Mouse (Mus musculus) intestine, postnatal 0 days (tissue): ENCODE measurements around the gene Tex44. TPM values are rescaled to one million over a fixed set of nuclear protein-coding genes. Genes with fewer than 3 reads are reported as not detected.

Experiments used
- ATAC-seq: fragments of 200-750 bp; cut with Nextera tagmentation; 2 replicates; pipeline ENCODE4 v1.8.0; 2017; ENCODE audit warnings: mild to moderate bottlenecking, moderate TSS enrichment, moderate library complexity
- H3K27ac ChIP-seq: fragments of 300-500 bp; sonication (generic); 2 replicates; pipeline ENCODE4 v1.5.1; 2014; ENCODE audit warnings: mild to moderate bottlenecking, low read depth, low read length, moderate library complexity
- H3K27me3 ChIP-seq: fragments of 300-500 bp; sonication (generic); replicated peaks from 2 replicates; pipeline ENCODE4 v1.6.1; 2014; ENCODE audit warnings: low read length, mixed read lengths; ENCODE audit not compliant: control insufficient read depth, insufficient read depth
- H3K36me3 ChIP-seq: fragments of 300-500 bp; sonication (generic); 2 replicates; pipeline ENCODE4 v1.6.1; 2014; ENCODE audit warnings: mild to moderate bottlenecking, moderate library complexity; ENCODE audit not compliant: control insufficient read depth, insufficient read depth
- H3K4me1 ChIP-seq: fragments of 300-500 bp; sonication (generic); replicated peaks from 2 replicates; pipeline ENCODE4 v1.6.1; 2014; ENCODE audit warnings: antibody characterized with exemption, low read length, mixed read lengths; ENCODE audit not compliant: control insufficient read depth, insufficient read depth
- H3K4me2 ChIP-seq: fragments of 300-500 bp; sonication (generic); replicated peaks from 2 replicates; pipeline ENCODE4 v1.6.1; 2014; ENCODE audit warnings: low read depth, mild to moderate bottlenecking, moderate library complexity
- H3K4me3 ChIP-seq: fragments of 300-500 bp; sonication (generic); 2 replicates; pipeline ENCODE4 v1.5.1; 2014; ENCODE audit warnings: low read depth, low read length
- H3K9ac ChIP-seq: fragments of 300-500 bp; sonication (generic); 2 replicates; pipeline ENCODE4 v1.6.1; 2014; ENCODE audit warnings: mild to moderate bottlenecking, low read depth, low read length
- H3K9me3 ChIP-seq: fragments of 300-500 bp; sonication (generic); 2 replicates; pipeline ENCODE4 v1.6.1; 2016; ENCODE audit warnings: mixed run types; ENCODE audit not compliant: control insufficient read depth
- CTCF ChIP-seq: sonication (generic); IDR thresholded peaks from 2 replicates; pipeline ENCODE4 v1.5.1; 2016; ENCODE audit warnings: low read depth, mild to moderate bottlenecking, control low read depth, antibody characterized with exemption, moderate library complexity
- WGBS: fragments of 180-500 bp; shearing (Covaris S2); extraction: QIAGEN DNeasy Blood & Tissue Kit; methylation state at CpG from one replicate; pipeline ENCODE4 v1.1.7; 2014; 5-methylcytosine and 5-hydroxymethylcytosine counted together
- polyA plus RNA-seq: library from polyadenylated mRNA; unstranded; fragments of >200 nt; fragmentation: Nextera tagmentation; extraction: Ambion mirVana; gene quantifications from 2 replicates; pipeline ENCODE4 v1.2.1, GENCODE M21; 2015

Tex44 gene
- polyA plus RNA-seq, 1 experiment from 2014 or later, result not detected

DNA sequence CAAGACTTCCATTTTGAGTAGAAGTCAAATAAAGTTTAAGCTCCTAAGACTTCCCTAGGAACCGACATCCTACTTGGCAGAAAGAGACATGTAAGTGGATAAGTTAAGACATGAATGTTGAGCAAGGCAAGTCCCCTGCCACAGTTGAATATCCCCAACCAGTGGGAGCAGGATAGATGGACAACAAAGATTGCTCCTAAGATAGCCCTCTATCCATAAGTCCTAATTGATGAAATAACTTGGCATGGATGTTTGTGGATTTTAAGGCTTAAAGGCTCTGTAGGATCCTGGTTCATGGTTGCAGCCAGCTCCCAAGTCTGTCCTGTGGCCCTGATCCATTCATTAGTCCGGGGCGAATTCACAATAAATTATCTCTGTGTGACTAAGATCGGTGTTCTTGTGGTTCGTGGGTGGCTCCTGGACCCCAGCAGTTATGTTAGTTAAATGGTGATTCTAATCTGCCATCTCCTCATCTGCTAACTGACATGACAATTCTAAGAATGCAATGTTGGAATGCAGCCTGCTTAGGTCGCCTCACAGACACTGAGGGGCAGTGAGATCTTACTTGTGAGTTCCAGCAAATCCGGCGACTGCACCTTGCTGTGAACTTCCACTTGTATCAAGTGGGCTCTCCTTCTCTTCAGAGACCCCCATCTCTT lies 25.9 kb upstream of the Tex44 start:
- no peaks in the 10 kb centered on the region for H3K4me1 ChIP-seq
- TF ChIP-seq CTCF, result no peak
- no peaks in the 10 kb centered on the region for H3K27me3 ChIP-seq
- H3K9me3 ChIP-seq, result no peaks in the 10 kb centered on the region
- 57% methylated on average over 8 of the region's 8 CpGs for WGBS
- no peak for ATAC-seq
- no peak overlapping the region for H3K27ac ChIP-seq
- no peaks in the 10 kb centered on the region for H3K36me3 ChIP-seq
- no peak overlapping the region for H3K4me3 ChIP-seq
- H3K4me2 ChIP-seq, result no peak overlapping the region
- H3K9ac ChIP-seq, result no peak overlapping the region

DNA sequence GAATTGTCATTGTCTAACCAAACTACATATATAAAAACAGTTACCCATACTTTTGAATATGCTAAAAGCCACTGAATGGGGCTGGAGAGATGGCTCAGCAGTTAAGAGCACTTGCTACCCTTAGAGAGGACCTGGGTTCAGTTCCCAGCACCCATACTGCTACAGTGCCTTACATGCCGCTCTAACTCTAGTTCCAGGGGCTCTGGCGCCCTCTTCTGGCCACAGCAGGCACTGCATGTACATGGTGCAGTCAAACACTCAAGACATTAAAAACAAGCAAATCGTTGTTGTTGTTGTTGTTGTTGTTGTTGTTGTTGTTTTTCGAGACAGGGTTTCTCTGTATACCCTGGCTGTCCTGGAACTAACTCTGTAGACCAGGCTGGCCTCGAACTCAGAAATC lies 21.3 kb upstream of the Tex44 start:
- 63% methylated on average over 5 of the region's 5 CpGs for WGBS
- ATAC-seq, result no peak
- no peaks in the 10 kb centered on the region for H3K9me3 ChIP-seq

DNA sequence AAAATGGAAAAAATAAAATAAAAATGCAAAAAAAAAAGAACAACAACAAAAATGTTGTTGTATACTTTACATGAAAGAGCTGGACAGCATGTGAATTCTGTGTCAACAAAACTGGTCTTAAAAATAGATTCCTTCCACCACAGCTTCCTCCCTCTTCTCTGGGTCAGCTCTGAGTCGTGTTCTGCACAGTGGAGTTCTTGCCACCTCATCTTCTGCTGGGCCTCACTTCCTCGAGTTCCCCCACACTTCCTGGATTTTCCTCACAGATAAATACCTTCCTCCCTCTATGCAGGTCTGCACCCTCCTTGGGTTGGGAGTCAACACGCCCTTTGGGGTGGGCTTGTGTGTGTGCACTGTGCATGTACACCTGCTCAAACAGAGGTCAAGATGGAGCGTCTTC lies 19.8 kb upstream of the Tex44 start:
- H3K4me2 ChIP-seq, result no peak overlapping the region
- ATAC-seq, result no peak; the same call in 1 of the 2 replicates
- H3K4me3 ChIP-seq, result no peak overlapping the region
- 55% methylated on average over 4 of the region's 4 CpGs for WGBS
- no peaks in the 10 kb centered on the region for H3K9me3 ChIP-seq
- peaks cover 10% of the 10 kb centered on the region; the same call in 1 of the 2 replicates for H3K4me1 ChIP-seq
- no peak for TF ChIP-seq CTCF
- no peaks in the 10 kb centered on the region for H3K36me3 ChIP-seq
- no peaks in the 10 kb centered on the region for H3K27me3 ChIP-seq
- no peak overlapping the region for H3K9ac ChIP-seq
- no peak overlapping the region for H3K27ac ChIP-seq

More for the DNA sequence above, 21.3 kb upstream of the Tex44 start:
- peaks cover 10% of the 10 kb centered on the region; the same call in 1 of the 2 replicates for H3K4me1 ChIP-seq
- peak; percentile 74 for TF ChIP-seq CTCF
- no peak overlapping the region for H3K4me3 ChIP-seq
- no peak overlapping the region for H3K9ac ChIP-seq
- no peaks in the 10 kb centered on the region for H3K27me3 ChIP-seq
- H3K36me3 ChIP-seq, result no peaks in the 10 kb centered on the region
- H3K4me2 ChIP-seq, result no peak overlapping the region
- no peak overlapping the region for H3K27ac ChIP-seq

DNA sequence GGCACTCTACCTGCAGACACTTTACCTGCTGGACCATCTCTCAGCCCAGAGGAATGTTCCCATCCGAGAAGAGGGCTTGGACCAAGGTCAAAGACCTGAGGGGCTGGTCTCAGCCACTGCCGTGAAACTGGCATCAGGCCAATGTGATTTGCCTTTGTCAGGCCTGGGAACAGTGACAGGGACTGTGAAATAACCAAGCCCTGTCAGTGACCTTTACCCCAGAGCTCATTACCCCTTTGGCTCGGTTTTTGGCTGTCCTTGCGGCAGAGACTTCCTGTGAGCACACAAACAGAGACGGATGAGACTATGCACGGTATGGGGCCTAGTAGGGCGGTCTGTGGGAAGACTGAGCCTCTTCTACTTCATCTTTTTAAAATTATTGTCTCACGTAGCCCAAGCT lies 19.2 kb upstream of the Tex44 start:
- H3K36me3 ChIP-seq, result no peaks in the 10 kb centered on the region
- H3K9me3 ChIP-seq, result no peaks in the 10 kb centered on the region
- no peak overlapping the region for H3K4me2 ChIP-seq
- no peak overlapping the region for H3K27ac ChIP-seq
- 0 out of 2 replicates have a peak, but pooled peaks have one; percentile 25 for ATAC-seq
- no peaks in the 10 kb centered on the region for H3K27me3 ChIP-seq
- H3K4me3 ChIP-seq, result no peak overlapping the region
- no peak for TF ChIP-seq CTCF
- peaks cover 10% of the 10 kb centered on the region; the same call in 1 of the 2 replicates for H3K4me1 ChIP-seq
- whole genome bisulfite sequencing, result 30% methylated on average over 8 of the region's 8 CpGs
- no peak overlapping the region for H3K9ac ChIP-seq

DNA sequence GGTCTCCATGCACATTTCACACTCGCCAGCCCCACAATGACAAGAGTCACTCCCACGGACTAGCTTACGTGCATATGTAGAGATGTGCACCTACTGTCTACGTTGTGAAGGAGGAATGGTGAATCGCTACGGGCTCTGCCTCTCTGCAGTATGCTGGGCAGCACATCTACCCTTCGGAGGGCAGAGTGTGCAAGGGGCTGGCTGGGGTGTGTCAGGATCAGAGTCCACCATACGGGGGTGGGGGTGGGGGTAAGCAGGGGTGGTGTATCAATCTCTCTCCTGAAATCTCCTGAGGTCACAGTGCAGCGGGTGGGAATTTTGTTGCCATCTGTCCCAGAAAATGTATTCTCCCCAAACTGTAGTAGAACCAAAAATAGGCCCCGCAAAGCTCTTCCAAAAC lies 17.6 kb upstream of the Tex44 start:
- no peaks in the 10 kb centered on the region for H3K9me3 ChIP-seq
- H3K4me3 ChIP-seq, result no peak overlapping the region
- H3K4me2 ChIP-seq, result no peak overlapping the region
- TF ChIP-seq CTCF, result no peak
- no peaks in the 10 kb centered on the region for H3K27me3 ChIP-seq
- peaks cover 10% of the 10 kb centered on the region; the same call in 1 of the 2 replicates for H3K4me1 ChIP-seq
- H3K36me3 ChIP-seq, result no peaks in the 10 kb centered on the region
- H3K9ac ChIP-seq, result no peak overlapping the region
- ATAC-seq, result no peak
- no peak overlapping the region for H3K27ac ChIP-seq
- 61% methylated on average over 10 of the region's 10 CpGs for WGBS

DNA sequence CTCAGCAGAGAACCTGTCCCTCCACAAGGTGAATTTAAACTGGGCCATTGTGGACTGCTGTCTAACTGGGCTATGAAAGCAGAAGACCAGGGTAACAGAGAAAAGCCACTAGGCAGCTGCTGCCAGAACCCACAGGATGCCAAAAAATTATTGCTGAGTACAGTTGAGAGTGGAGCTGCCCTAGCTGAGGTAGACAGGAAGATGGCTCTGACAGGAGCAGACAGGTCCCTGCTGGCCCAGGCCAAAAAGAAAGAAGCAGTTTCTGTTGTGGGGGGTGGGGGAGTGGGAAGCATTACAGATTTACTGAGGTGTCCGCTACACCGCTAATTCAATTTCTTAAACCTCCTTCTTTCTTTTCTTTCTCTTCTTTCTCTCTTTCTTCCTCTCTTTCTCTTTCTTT lies 16.7 kb upstream of the Tex44 start:
- Histone ChIP-seq H3K36me3 (no peaks in the 10 kb centered on the region), H3K27ac (no peak overlapping the region), H3K4me1 (peaks cover 10% of the 10 kb centered on the region; the same call in 1 of the 2 replicates), H3K4me2 (no peak overlapping the region), H3K9ac (no peak overlapping the region), H3K4me3 (no peak overlapping the region), H3K27me3 (no peaks in the 10 kb centered on the region), H3K9me3 (no peaks in the 10 kb centered on the region)
- ATAC-seq, result no peak
- 94% methylated on average over 2 of the region's 2 CpGs for WGBS
- TF ChIP-seq CTCF, result no peak
